Mouse (Mus musculus) ES-E14 (cell line): ENCODE results near the gene Prdx1. TPM values are rescaled to one million over a fixed set of nuclear protein-coding genes. Genes with fewer than 3 reads are reported as not detected.

ENCODE experiments used
- DNase-seq: peaks from one replicate; pipeline ENCODE4 v3.0.0-alpha.2; 2013; ENCODE audit warnings: low read depth, low spot score
- H3K27ac ChIP-seq: 2 replicates; pipeline ENCODE4 v1.5.1; 2012; ENCODE audit warnings: low read depth, mild to moderate bottlenecking, low read length, moderate library complexity, mixed read lengths; ENCODE audit not compliant: poor library complexity, insufficient read depth, severe bottlenecking
- H3K36me3 ChIP-seq: 2 replicates; pipeline ENCODE4 v1.6.1; 2012; ENCODE audit warnings: mild to moderate bottlenecking, low read length, moderate library complexity, mixed read lengths; ENCODE audit not compliant: control insufficient read depth, poor library complexity, insufficient read depth, severe bottlenecking
- H3K4me1 ChIP-seq, 2 experiments: fragments of 150-350 bp in 1 of 2; sonication (generic) in 1 of 2; 2 replicates each; pipeline ENCODE4 v1.6.1; 2012; ENCODE audit warnings: low read length in 2 of 2, mild to moderate bottlenecking in 1 of 2, mixed read lengths in 1 of 2; ENCODE audit not compliant: control insufficient read depth in 2 of 2, insufficient read depth in 2 of 2, poor library complexity in 1 of 2
- H3K4me3 ChIP-seq, 2 experiments: fragments of 150-350 bp in 1 of 2; sonication (generic) in 1 of 2; 2 replicates each; pipeline ENCODE4 v1.5.1; 2012; ENCODE audit warnings: low read length in 2 of 2, low read depth in 1 of 2, mild to moderate bottlenecking in 1 of 2, mixed read lengths in 1 of 2; ENCODE audit not compliant: insufficient read depth in 1 of 2, poor library complexity in 1 of 2, severe bottlenecking in 1 of 2
- H3K9ac ChIP-seq: 2 replicates; pipeline ENCODE4 v1.6.1; 2012; ENCODE audit warnings: low read depth, mild to moderate bottlenecking, low read length, mixed read lengths; ENCODE audit not compliant: poor library complexity, insufficient read depth, severe bottlenecking
- H3K9me3 ChIP-seq: fragments of 150-350 bp; sonication (generic); 2 replicates; pipeline ENCODE4 v1.6.1; 2012; ENCODE audit warnings: low read depth, mild to moderate bottlenecking, low read length; ENCODE audit not compliant: control insufficient read depth, insufficient read depth
- CHD2 ChIP-seq: IDR thresholded peaks from 2 replicates; pipeline ENCODE4 v1.6.1; 2014; ENCODE audit warnings: mild to moderate bottlenecking, low read depth, low read length, inconsistent platforms
- HCFC1 ChIP-seq: IDR thresholded peaks from 2 replicates; pipeline ENCODE4 v1.6.1; 2012; ENCODE audit warnings: low read length, inconsistent platforms, borderline replicate concordance; ENCODE audit not compliant: insufficient read depth
- MAFK ChIP-seq: IDR thresholded peaks from 2 replicates; pipeline ENCODE4 v1.6.1; 2014; ENCODE audit warnings: mild to moderate bottlenecking, low read depth, low read length, inconsistent platforms; ENCODE audit not compliant: insufficient read depth
- ZC3H11A ChIP-seq: IDR thresholded peaks from 2 replicates; pipeline ENCODE4 v1.6.1; 2012; ENCODE audit warnings: low read depth, mild to moderate bottlenecking, inconsistent platforms, low read length, borderline replicate concordance
- ZNF384 ChIP-seq: IDR thresholded peaks from 2 replicates; pipeline ENCODE4 v1.6.1; 2012; ENCODE audit warnings: low read depth, low read length, inconsistent platforms
- in situ Hi-C, 2 experiments: fragments of 600-800 bp; cut with MboI; formaldehyde crosslinking; loops; one replicate each; pipeline ENCODE4 v1.15.1; 2025; ENCODE audit warnings: low sequenced_read_pairs in 2 of 2, inconsistent platforms in 1 of 2; ENCODE audit not compliant: unreplicated experiment in 2 of 2
- total RNA-seq: library from RNA; depleted of rRNA; stranded (reverse); fragments of 300-350 nt; gene quantifications from 2 replicates; pipeline ENCODE4 v1.2.3, GENCODE M21; 2012; rRNA removed

Gene Prdx1
- total RNA-seq, 1 experiment, result 682 TPM

DNA sequence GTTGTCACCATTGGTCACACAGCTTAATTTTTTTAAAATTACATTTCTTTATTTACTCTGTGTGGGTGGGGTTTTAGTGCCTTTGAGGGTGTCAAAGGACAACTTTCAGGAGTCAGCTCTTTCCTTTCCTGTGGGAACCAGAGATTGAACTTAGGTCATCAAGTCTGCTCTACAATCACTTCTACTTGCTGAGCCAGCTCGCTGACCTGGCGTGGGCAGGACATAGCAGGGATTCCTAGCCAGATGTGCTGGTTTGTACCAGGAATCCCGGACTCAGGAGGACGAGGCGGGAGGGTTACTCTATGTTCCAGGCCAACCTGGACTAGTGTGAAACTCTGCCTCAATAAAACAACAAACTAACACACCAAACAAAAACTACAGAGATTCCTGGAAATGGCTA lies 47.0 kb downstream of the Prdx1 start:
- DNase-seq, result no peak
- Histone ChIP-seq H3K4me1 (peaks cover 0 to 2% of the 10 kb centered on the region in 2 experiments; a peak in 2 of 4 replicates), H3K9ac (no peak overlapping the region), H3K27ac (no peak overlapping the region), H3K4me3 (no peak overlapping the region), H3K9me3 (no peaks in the 10 kb centered on the region), H3K36me3 (no peaks in the 10 kb centered on the region)
- no peak for TF ChIP-seq HCFC1
- in situ Hi-C loops, result no loop called here

DNA sequence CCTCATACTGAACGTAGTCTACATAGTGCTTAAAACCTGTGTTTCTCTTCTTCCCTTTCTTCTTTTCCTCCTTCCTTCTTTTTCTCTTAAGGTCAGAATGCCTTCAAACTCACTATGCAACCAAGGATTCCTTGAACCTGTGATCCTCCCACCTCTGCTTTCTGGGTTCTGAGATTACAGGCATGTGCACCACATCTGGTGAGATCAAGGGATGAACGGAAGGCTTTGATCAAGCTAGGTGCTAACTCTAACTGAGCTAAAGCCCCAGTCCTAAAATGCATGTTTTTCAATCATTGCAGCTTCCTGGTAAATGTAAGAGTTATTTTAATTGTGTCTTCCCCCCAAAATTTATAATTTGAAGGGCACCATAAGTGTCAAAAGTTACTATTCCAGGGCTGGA lies 49.7 kb downstream of the Prdx1 start:
- Histone ChIP-seq H3K9ac (no peak overlapping the region), H3K27ac (no peak overlapping the region), H3K9me3 (no peaks in the 10 kb centered on the region), H3K4me3 (no peak overlapping the region), H3K36me3 (no peaks in the 10 kb centered on the region), H3K4me1 (peaks cover 0 to 2% of the 10 kb centered on the region in 2 experiments; a peak in 2 of 4 replicates)
- in situ Hi-C loops, result no loop called here
- no peak for TF ChIP-seq MAFK
- no peak for TF ChIP-seq ZNF384
- no peak for TF ChIP-seq HCFC1
- no peak for TF ChIP-seq ZC3H11A
- no peak for TF ChIP-seq CHD2
- no peak for DNase-seq

DNA sequence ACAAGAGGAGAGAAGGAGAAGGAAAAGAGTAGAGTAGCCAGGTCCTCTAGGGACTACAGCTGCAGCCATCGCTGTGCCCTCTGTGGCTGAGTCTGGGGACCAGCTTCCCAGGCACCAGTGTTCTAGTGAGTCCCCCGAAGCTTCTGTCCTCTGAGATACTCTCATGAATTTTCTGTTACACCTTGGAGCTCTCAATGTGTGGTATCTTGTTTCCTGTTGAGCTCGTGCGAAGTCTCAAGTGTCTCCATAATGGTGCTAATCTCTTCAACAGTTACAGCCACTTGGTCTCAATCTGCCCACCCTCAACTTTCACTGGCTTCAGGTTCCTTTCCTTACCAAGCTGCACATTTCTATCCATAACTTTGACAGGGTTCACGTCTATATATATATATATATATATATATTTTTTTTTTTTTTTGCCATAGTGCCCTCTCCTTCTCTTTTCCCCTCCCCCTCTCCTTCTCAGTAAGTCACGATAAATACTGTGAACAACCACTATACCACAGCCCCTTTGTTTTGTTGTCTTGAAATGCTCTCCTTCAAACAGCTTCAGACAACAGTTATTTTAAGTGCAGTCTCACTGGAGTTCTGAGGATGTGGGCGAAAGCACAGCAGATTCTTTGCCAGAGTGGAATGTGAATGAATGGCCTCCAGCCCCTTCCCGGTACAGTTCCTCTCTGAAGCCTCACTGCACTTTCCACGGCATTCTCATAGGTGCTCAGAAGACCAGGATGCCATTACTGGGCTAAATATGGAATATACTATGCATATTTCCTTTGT lies 53.8 kb downstream of the Prdx1 start:
- Histone ChIP-seq H3K4me1 (peaks cover 0 to 3% of the 10 kb centered on the region in 2 experiments; a peak in 3 of 4 replicates), H3K9ac (no peak overlapping the region), H3K36me3 (no peaks in the 10 kb centered on the region), H3K27ac (no peak overlapping the region; the same call in 1 of the 2 replicates), H3K9me3 (no peaks in the 10 kb centered on the region), H3K4me3 (no peak overlapping the region)
- TF ChIP-seq CHD2 (no peak), HCFC1 (no peak)
- no peak for DNase-seq
- in situ Hi-C loops, result no loop called here

DNA sequence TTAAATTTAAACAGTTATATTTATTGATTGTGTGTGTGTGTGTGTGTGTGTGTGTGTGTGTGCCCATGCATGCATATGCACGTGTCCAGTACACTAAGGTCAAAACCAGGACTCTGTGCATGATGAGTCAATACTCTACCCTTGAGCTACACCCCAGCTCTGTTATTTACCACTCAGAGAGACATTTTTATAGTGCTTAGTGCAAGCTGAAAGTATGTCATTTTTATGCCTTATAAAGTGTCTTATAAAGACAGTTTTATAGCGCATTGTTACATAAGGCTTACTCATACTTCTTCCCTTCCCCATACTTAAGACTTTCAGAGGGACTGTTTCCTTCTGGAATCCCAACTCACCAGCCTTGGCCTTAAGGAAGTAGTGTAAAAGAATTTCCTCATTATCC lies 64.4 kb downstream of the Prdx1 start:
- no peak for DNase-seq
- Histone ChIP-seq H3K27ac (no peak overlapping the region), H3K4me3 (no peak overlapping the region), H3K4me1 (0 out of 4 replicates have a peak, but pooled peaks cover 0 to 2% of the 10 kb centered on the region in 2 experiments), H3K36me3 (no peaks in the 10 kb centered on the region), H3K9me3 (no peaks in the 10 kb centered on the region), H3K9ac (no peak overlapping the region)
- in situ Hi-C loops, result no loop called here
- TF ChIP-seq CHD2, result no peak
- TF ChIP-seq ZNF384, result no peak
- no peak for TF ChIP-seq MAFK
- TF ChIP-seq HCFC1, result no peak
- TF ChIP-seq ZC3H11A, result no peak

Other genes starting within 250 kb of the Prdx1 start
- 24.5 and 28.4 TPM in 2 replicates for gene Mast2, start 221.4 kb upstream of the Prdx1 start, total RNA-seq
- 2.6 and 3.7 TPM in 2 replicates for gene Ipp, start 178.0 kb upstream of the Prdx1 start, total RNA-seq
- 10.1 and 11.4 TPM in 2 replicates for gene Tmem69, start 129.6 kb upstream of the Prdx1 start, total RNA-seq
- gene Gpbp1l1, start 127.9 kb upstream of the Prdx1 start, total RNA-seq, result 65.9 and 74.3 TPM in 2 replicates
- 2.7 and 2.9 TPM in 2 replicates for gene Ccdc17, start 88.9 kb upstream of the Prdx1 start, total RNA-seq
- gene Nasp, start 57.6 kb upstream of the Prdx1 start, total RNA-seq, result 325 and 342 TPM in 2 replicates
- 197 and 262 TPM in 2 replicates for gene Akr1a1, start 33.9 kb upstream of the Prdx1 start, total RNA-seq
- 15.8 and 18.7 TPM in 2 replicates for gene Mmachc, start 22.9 kb downstream of the Prdx1 start, total RNA-seq
- gene Ccdc163, start 23.0 kb downstream of the Prdx1 start, total RNA-seq, result 18.6 and 21.9 TPM in 2 replicates
- 15.3 and 20.6 TPM in 2 replicates for gene Tesk2, start 35.4 kb downstream of the Prdx1 start, total RNA-seq
- gene Toe1, start 122.1 kb downstream of the Prdx1 start, total RNA-seq, result 47.4 and 51.9 TPM in 2 replicates
- gene Mutyh, start 122.2 kb downstream of the Prdx1 start, total RNA-seq, result 23.1 and 32.2 TPM in 2 replicates
- gene Hpdl, start 136.2 kb downstream of the Prdx1 start, total RNA-seq, result 5.4 and 5.8 TPM in 2 replicates
- gene Zswim5, start 191.8 kb downstream of the Prdx1 start, total RNA-seq, result 2.5 and 3.2 TPM in 2 replicates